Mouse (Mus musculus): ENCODE results near the gene Zmynd8. TPM values are rescaled to one million over a fixed set of nuclear protein-coding genes. Genes with fewer than 3 reads are reported as not detected.

Gene Zmynd8
- total RNA-seq (2021), result 100 to 1,000 TPM; 160 to 162 TPM

GRCm38 (mm10) chr2:165898202-165899194 is at the start of gene Zmynd8:
TSS of gene Zmynd8 (minus strand) at chr2:165899016.
- intact Hi-C loops (cut with DNase I), result no loop called here
- DNase-seq (ENCODE audit: low spot score in 2 of 2), result no peak

DNA sequence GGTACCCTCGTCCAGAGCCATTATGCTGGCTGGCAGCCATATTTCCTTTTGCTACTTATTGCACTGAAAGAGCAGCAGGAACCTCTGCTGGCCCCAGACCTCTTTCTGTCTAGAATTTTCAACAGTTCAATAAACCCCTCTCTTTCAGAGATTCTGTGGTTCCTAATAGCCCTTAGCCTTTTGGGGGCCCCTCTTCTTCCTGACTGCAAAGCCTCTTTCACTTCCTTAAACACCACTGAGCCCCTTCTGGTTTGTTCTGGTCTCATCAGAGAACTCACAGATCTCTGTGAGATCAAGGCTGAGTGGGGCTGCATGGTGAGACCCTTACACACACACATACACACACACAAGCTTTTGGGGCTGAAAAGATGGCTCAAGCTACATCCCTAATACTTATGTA is 49.2 kb upstream of the Zmynd8 start:
- no peak for DNase-seq (ENCODE audit: low spot score in 2 of 2)
- intact Hi-C loops (cut with DNase I), result no loop called here

- intact Hi-C loops (cut with DNase I), result no loop called here
- no peak for DNase-seq (ENCODE audit: low spot score in 2 of 2)
Measured at GRCm38 (mm10) chr2:165946046-165946564, 47.3 kb upstream of the Zmynd8 start.

GRCm38 (mm10) chr2:165944576-165945351 is 45.9 kb upstream of the Zmynd8 start:
- no peak for DNase-seq (ENCODE audit: low spot score in 2 of 2)
- intact Hi-C loops (cut with DNase I), result no loop called here

DNA sequence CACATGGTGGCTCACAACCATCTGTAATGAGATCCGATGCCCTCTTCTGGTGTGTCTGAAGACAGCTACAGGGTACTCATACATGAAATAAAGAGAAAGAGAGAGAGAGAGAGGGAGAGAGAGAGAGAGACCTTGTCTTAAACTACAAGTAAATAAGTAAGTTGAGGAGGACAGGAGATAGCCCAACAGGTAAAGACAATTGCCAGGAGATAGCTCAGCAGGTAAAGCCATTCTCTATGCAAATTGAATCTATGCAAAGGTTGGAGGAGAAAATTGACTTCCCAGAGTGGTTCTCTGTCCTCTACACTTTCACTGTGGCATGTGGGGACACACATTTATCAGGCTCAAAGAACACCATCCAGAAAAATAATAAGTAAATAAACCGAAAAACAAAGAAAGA is 44.3 kb upstream of the Zmynd8 start:
- intact Hi-C loops (cut with DNase I), result no loop called here
- no peak for DNase-seq (ENCODE audit: low spot score in 2 of 2)

GRCm38 (mm10) chr2:165936106-165936505 is 37.3 kb upstream of the Zmynd8 start:
- intact Hi-C loops (cut with DNase I), result no loop called here
- DNase-seq (ENCODE audit: low spot score in 2 of 2), result no peak

DNA sequence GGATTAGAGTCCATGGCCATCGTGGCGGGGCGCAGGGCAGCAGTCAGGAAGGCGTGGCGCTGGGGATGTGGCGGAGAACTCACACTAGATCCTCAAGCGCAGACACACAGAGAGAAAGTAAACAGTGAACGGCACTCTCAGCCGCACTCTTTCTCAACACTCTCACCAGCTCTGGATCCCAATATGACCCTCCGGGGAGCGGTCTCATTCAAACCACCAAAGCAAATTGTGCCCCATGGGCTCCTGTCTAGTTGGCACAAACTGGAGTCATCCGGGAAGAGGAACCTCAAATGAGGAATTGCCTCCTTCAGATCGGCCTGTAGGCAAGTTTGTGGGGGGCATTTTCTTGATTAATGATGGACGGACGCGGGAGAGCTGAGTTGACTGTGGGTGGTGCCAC is 28.9 kb upstream of the Zmynd8 start:
- no peak for DNase-seq (ENCODE audit: low spot score in 2 of 2)
- intact Hi-C loops (cut with DNase I), result no loop called here

DNA sequence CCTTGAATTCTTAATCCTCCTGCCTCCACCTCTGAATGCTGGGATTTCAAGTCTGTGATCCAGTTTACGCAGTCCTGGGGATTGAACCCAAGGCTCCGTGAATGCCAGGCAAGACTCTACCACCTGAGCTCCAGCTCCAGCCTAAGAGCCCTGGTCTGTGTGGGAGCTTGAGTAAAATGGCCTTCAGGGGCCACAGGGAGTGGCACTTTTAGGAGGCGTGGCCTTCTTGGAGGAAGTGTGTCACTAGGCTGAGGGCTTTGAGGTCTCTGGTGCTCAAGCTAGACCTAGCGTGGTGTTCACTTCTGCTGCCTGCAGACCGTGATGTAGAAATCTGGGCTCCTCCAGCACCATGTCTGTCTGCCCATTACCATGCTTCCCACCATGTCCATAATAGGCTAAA is 27.4 kb upstream of the Zmynd8 start:
- no peak for DNase-seq (ENCODE audit: low spot score in 2 of 2)
- intact Hi-C loops (cut with DNase I), result no loop called here

- DNase-seq (ENCODE audit: low spot score in 2 of 2), result no peak
- intact Hi-C loops (cut with DNase I), result no loop called here
Measured at GRCm38 (mm10) chr2:165925144-165925543, 26.3 kb upstream of the Zmynd8 start.

DNA sequence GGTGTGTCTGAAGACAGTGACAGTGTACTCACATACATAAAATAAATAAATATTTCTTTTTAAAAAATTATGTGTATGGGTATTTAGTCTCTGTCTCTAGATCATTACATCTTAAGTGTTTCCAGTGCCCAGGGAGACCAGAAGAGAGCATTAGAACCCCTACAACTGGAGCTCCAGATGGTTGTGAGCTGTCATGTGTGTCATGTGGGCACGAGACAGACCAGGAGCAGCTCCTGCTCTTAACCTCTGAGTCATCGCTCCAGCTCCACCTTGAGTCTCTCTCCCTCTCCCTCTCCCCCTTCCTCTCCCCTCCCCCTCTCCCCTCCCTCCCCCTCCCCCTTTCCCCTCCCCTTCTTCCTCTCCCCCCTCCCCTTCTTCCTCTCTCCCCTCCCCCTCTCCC is 25.9 kb upstream of the Zmynd8 start:
- DNase-seq (ENCODE audit: low spot score in 2 of 2), result no peak
- intact Hi-C loops (cut with DNase I), result loop anchor here (5.0 kb wide), 1 partner anchor 68 kb away; the partner anchor contains the start of gene Ncoa3

GRCm38 (mm10) chr2:165923715-165924114 is 24.9 kb upstream of the Zmynd8 start:
- intact Hi-C loops (cut with DNase I), result loop anchor here (5.0 kb wide), 1 partner anchor 69 kb away; the partner anchor contains the start of gene Ncoa3
- no peak for DNase-seq (ENCODE audit: low spot score in 2 of 2)

- no peak for DNase-seq (ENCODE audit: low spot score in 2 of 2)
- intact Hi-C loops (cut with DNase I), result loop anchor here (5.0 kb wide), 1 partner anchor 69 kb away; the partner anchor contains the start of gene Ncoa3
Measured at GRCm38 (mm10) chr2:165922994-165923393, 24.2 kb upstream of the Zmynd8 start.

DNA sequence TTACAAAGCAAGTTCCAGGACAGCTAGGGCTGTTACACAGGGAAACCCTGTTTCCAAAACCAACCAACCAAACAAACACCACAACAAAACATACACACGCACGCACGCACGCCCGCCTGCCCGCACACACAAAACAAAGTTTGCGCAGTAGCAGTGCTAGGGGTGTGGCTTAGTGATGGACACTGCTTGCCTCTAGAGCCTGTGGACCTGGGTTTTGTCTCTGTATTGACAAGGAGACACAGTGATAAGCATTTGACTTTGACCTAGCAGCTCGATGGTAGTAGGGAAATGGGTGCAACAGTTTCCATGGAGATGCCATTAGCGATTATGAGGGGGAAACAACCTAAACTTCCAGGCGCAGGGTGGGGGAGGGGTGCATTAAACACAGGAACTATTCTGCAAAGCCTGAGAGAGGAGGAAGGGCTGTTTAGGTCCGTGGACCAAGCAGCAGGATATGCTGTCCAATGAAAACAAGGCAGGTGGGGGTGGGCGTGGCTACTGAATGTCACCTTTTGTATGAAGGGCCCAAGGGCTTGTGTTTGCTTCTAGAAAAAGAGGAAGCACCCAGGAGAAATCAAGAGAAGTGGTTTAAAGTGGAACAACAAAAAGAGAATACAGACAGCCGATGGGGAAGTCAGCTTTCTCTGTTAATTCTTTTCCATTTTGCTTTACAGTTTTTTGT is 23.4 kb upstream of the Zmynd8 start:
- DNase-seq (ENCODE audit: low spot score in 2 of 2), result no peak
- intact Hi-C loops (cut with DNase I), result loop anchor here (5.0 kb wide), 1 partner anchor 70 kb away; the partner anchor contains the start of gene Ncoa3

GRCm38 (mm10) chr2:165914298-165914697 is 15.5 kb upstream of the Zmynd8 start:
- peak; percentile 92 to 96 for DNase-seq (ENCODE audit: low spot score in 2 of 2)
- intact Hi-C loops (cut with DNase I), result loop anchor here (1.0 to 10.0 kb wide), 4 partner anchors 88 to 389 kb away; no protein-coding TSS in a partner anchor

DNA sequence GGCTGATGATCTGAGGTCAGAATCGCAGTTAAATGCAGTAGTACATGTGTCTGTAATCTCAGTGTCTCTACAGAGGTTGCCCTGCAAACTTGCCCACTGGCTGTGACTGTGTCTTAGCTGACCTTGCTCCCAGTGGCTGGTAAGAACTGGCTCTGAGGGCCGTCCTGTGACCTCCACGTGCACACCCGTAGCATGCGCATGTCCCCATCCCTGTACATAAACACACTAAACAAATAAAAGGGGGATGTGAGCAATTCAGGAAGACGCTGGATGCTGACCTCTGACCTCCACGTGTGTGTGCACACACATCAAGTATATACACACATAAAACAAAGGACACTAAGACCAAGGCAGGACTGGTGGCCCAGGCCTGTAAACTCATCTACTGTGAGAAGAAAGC is 14.3 kb upstream of the Zmynd8 start:
- DNase-seq (ENCODE audit: low spot score in 2 of 2), result no peak
- intact Hi-C loops (cut with DNase I), result loop anchor here (10.0 kb wide), 2 partner anchors 128 to 388 kb away; no protein-coding TSS in a partner anchor

- DNase-seq (ENCODE audit: low spot score in 2 of 2), result no peak
- intact Hi-C loops (cut with DNase I), result loop anchor here (10.0 kb wide), 2 partner anchors 125 to 385 kb away; no protein-coding TSS in a partner anchor
Measured at GRCm38 (mm10) chr2:165909731-165910130, 10.9 kb upstream of the Zmynd8 start.

DNA sequence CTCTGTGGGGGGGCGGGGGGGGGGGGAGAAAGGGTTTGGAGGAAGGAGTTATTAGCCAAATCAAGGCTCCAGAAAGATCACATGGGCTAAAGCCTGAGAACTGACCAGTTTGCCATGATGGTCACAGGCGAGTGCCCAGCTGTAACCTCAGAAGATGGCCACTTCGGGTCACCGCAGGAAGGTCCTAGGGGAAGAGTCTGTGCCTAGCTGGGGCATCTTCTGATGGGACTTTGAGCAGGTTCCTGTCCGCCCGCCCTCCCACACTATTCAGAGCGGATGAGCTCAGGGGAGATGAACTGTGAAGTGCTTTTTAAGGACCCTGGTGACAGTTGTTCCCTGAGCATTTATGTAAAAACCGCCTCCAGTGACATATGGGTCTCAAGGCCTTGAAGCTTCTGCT is 8.4 kb upstream of the Zmynd8 start:
- DNase-seq (ENCODE audit: low spot score in 2 of 2), result no peak
- intact Hi-C loops (cut with DNase I), result no loop called here

DNA sequence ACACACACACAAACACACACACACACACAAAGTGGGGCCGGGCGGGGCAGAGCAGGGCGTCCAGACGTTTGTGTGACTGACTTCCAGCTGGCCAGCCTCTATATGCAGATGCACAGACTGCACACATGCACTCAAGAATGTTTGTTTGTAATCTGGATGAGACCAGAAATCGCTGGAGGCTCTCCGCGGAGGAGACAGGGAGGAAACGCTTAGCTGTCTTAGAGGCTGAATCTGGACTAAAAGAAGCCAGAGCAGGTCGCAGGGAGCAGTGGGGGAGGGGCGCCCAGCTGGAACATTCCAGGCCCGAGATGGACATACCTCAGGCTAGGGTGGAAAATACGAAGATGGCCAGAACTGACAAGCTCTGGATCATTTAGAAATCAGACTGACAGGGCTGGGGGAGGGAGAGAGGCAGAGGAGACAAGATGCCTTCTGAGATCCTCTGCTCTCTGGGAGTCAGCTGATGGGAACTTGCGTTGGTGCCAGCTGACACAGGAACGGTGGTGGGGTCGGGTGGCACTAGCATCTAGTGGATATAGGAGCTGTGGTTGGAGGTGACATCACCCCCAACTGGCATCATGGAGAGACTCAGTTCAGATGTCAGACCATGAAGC is 7.6 kb upstream of the Zmynd8 start:
- no peak for DNase-seq (ENCODE audit: low spot score in 2 of 2)
- intact Hi-C loops (cut with DNase I), result no loop called here

DNA sequence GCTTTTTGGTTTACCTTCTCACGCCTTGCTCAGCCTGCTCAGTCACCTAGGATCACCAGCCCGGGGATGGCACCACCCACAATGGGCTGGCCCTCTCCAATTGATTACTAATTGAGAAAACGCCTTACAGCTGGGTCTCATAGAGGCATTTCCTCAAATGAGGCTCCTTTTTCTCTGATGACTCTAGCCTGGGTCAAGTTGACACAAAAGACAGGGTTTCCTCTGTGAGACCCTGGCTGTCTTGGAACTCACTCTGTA is 2.2 kb upstream of the Zmynd8 start:
- intact Hi-C loops (cut with DNase I), result no loop called here

More for the DNA sequence above, 2.2 kb upstream of the Zmynd8 start:
- DNase-seq (ENCODE audit: low spot score in 2 of 2), result no peak
